Mouse (Mus musculus) intestine, embryonic 15.5 days (tissue): ENCODE data around the gene Gm49403. TPM values are rescaled to one million over a fixed set of nuclear protein-coding genes. Genes with fewer than 3 reads are reported as not detected.
"Not testable (repeated sequence)": the region's sequence is repeated elsewhere in the genome, so short reads cannot be mapped to it uniquely, and the experiment has no call there.

Experiments used
- ATAC-seq: fragments of 200-750 bp; cut with Nextera tagmentation; 2 replicates; pipeline ENCODE4 v1.8.0; 2017; ENCODE audit warnings: moderate TSS enrichment, moderate library complexity
- H3K27ac ChIP-seq: fragments of 300-500 bp; sonication (generic); 2 replicates; pipeline ENCODE4 v1.5.1; 2015; ENCODE audit warnings: mild to moderate bottlenecking, inconsistent platforms
- H3K27me3 ChIP-seq: fragments of 300-500 bp; sonication (generic); replicated peaks from 2 replicates; pipeline ENCODE4 v1.6.1; 2015; ENCODE audit warnings: inconsistent platforms
- H3K36me3 ChIP-seq: fragments of 300-500 bp; sonication (generic); 2 replicates; pipeline ENCODE4 v1.6.1; 2015; ENCODE audit warnings: inconsistent platforms
- H3K4me1 ChIP-seq: fragments of 300-500 bp; sonication (generic); replicated peaks from 2 replicates; pipeline ENCODE4 v1.6.1; 2015; ENCODE audit warnings: inconsistent platforms
- H3K4me2 ChIP-seq: fragments of 300-500 bp; sonication (generic); replicated peaks from 2 replicates; pipeline ENCODE4 v1.6.1; 2015; ENCODE audit warnings: mild to moderate bottlenecking, inconsistent platforms
- H3K4me3 ChIP-seq: fragments of 300-500 bp; sonication (generic); replicated peaks from 2 replicates; pipeline ENCODE4 v1.5.1; 2015; ENCODE audit warnings: inconsistent platforms
- H3K9ac ChIP-seq: fragments of 300-500 bp; sonication (generic); 2 replicates; pipeline ENCODE4 v1.6.1; 2015; ENCODE audit warnings: inconsistent platforms
- H3K9me3 ChIP-seq: fragments of 300-500 bp; sonication (generic); 2 replicates; pipeline ENCODE4 v1.6.1; 2016; ENCODE audit warnings: inconsistent platforms
- WGBS: fragments of 180-500 bp; shearing (Covaris S2); methylation state at CpG from one replicate; pipeline ENCODE4 v1.1.7; 2015; 5-methylcytosine and 5-hydroxymethylcytosine counted together
- polyA plus RNA-seq: library from polyadenylated mRNA; unstranded; fragments of >200 nt; fragmentation: Nextera tagmentation; extraction: Ambion mirVana; gene quantifications from 2 replicates; pipeline ENCODE4 v1.2.1, GENCODE M21; 2015

Gm49403 gene
- polyA plus RNA-seq, 1 experiment from 2014 or later: not detected

- no peaks in the 10 kb centered on the region for H3K9me3 ChIP-seq
- H3K36me3 ChIP-seq: peaks cover 15% of the 10 kb centered on the region
- H3K4me2 ChIP-seq: no peak overlapping the region
- no peak for ATAC-seq
- no peak overlapping the region for H3K4me3 ChIP-seq
- no peak overlapping the region for H3K27ac ChIP-seq
- H3K27me3 ChIP-seq: no peaks in the 10 kb centered on the region
- H3K9ac ChIP-seq: no peak overlapping the region
- peaks cover 10% of the 10 kb centered on the region for H3K4me1 ChIP-seq
- 90% methylated on average over 7 of the region's 7 CpGs for WGBS
These were observed 8.7 kb upstream of the Gm49403 start for GRCm38 (mm10) chr19:8875031-8875430.

GRCm38 (mm10) chr19:8880311-8881033, 3.3 kb upstream of the Gm49403 start, which contains the start of gene Uqcc3:
TSS of gene Uqcc3 (minus strand) at chr19:8880923.
- Histone ChIP-seq H3K9ac (peak within 1 kb of the TSS; percentile 86), H3K4me3 (peak within 1 kb of the TSS; percentile 71), H3K36me3 (peaks cover under 1% of the 10 kb centered on the region), H3K27me3 (no peaks in the 10 kb centered on the region), H3K27ac (peak within 1 kb of the TSS; percentile 75), H3K9me3 (no peaks in the 10 kb centered on the region), H3K4me2 (peak within 1 kb of the TSS; percentile 82), H3K4me1 (0 out of 2 replicates have a peak, but pooled peaks cover 8% of the 10 kb centered on the region)
- ATAC-seq: peak; percentile 99
- WGBS: under 1% methylated on average over 42 of the region's 42 CpGs

DNA sequence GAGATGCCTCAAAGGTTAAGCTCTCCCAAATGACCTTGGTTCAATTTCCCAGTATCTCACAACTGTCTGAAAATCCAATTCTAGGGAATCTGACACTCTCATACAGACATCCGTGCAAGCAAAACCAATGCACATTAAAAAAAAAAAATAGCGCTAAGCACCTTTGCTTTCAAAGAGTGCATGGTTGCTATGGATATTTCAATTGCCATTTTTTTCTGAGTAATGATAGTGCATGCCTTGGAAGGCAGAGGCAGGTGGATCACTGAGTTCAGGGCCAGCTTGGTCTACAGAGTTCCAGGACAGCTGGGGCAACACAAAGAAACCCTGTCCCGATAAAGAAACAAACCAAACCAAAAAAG, 2.7 kb upstream of the Gm49403 start:
- Histone ChIP-seq H3K27ac (no peak overlapping the region), H3K36me3 (no peaks in the 10 kb centered on the region), H3K9me3 (no peaks in the 10 kb centered on the region), H3K4me2 (peak overlapping the region; percentile 82), H3K27me3 (no peaks in the 10 kb centered on the region), H3K4me1 (0 out of 2 replicates have a peak, but pooled peaks cover 8% of the 10 kb centered on the region), H3K9ac (peak overlapping the region; percentile 86), H3K4me3 (peak overlapping the region; percentile 71)
- ATAC-seq: peak; percentile 10; the same call in 1 of the 2 replicates
- WGBS: 18% methylated on average over 3 of the region's 3 CpGs

GRCm38 (mm10) chr19:8886916-8887584, 3.3 kb downstream of the Gm49403 start:
- WGBS: 35% methylated on average over 1 of the region's 1 CpGs
- Histone ChIP-seq H3K27me3 (no peaks in the 10 kb centered on the region), H3K4me3 (no peak overlapping the region), H3K4me1 (peaks cover 9% of the 10 kb centered on the region), H3K27ac (peak overlapping the region; percentile 84), H3K9me3 (no peaks in the 10 kb centered on the region), H3K4me2 (peak overlapping the region; percentile 57), H3K9ac (peak overlapping the region; percentile 78; the same call in 1 of the 2 replicates), H3K36me3 (no peaks in the 10 kb centered on the region; the same call in 1 of the 2 replicates)
- ATAC-seq: no peak

- Histone ChIP-seq H3K36me3 (no peaks in the 10 kb centered on the region; the same call in 1 of the 2 replicates), H3K9ac (peak overlapping the region; percentile 78), H3K4me1 (peaks cover 9% of the 10 kb centered on the region), H3K9me3 (no peaks in the 10 kb centered on the region), H3K4me3 (peak overlapping the region; percentile 69), H3K27ac (peak overlapping the region; percentile 84), H3K4me2 (peak overlapping the region; percentile 57), H3K27me3 (no peaks in the 10 kb centered on the region)
- 15% methylated on average over 19 of the region's 19 CpGs for WGBS
- no peak for ATAC-seq
These were observed 4.1 kb downstream of the Gm49403 start for GRCm38 (mm10) chr19:8887585-8888463.

DNA sequence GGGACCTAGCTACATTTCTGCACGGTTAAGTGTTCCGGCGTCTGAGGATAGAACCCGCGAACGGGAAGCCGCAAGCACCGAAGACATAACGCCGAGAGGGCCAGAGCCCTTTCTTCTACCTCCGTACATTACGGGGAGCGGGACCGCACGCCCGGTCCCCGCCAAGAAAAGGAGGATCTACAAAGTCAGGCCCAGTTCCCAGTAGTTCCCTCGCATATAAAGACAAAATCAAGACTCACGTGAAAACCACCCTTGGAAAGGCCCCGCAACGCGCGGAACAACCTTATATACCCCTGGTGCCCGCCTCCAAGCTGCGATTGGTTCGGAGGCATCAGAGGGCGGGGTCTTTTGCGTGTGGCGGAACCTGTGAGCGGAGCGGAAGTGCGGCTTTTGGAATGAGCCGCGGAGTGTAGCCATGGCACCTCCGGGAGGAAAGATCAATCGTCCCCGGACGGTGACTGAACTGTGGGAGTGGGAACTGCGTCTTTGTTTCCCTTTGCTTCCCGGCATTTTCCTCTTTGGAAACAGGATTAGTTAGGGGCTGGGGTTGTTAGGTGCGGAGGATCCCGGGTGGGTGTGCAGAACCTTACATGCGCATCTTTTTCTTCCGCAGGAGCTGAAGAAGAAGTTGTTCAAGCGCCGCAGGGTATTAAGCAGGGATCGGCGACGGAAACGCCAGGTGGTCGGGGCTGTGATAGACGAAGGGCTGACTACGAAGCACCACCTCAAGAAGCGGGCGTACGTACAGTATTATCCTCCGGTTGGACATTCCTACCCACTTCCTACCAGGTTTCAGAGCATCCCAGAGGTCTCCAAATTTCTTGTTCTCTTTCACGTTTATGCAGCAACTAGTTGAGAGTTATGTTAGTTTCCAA, 5.0 kb downstream of the Gm49403 start, which contains the start of the genes 1810009A15Rik and Gm49416:
TSS of gene 1810009A15Rik (plus strand) at position 343 of the 875 bp plus-strand sequence.
TSS of gene Gm49416 (plus strand) at position 416 of the 875 bp plus-strand sequence.
- Histone ChIP-seq H3K4me2 (peak within 1 kb of the TSS; percentile 57), H3K9ac (peak within 1 kb of the TSS; percentile 78), H3K4me3 (peak within 1 kb of the TSS; percentile 69), H3K36me3 (no peaks in the 10 kb centered on the region; the same call in 1 of the 2 replicates), H3K9me3 (no peaks in the 10 kb centered on the region), H3K27ac (peak within 1 kb of the TSS; percentile 84), H3K27me3 (no peaks in the 10 kb centered on the region), H3K4me1 (peaks cover 12% of the 10 kb centered on the region)
- WGBS: under 1% methylated on average over 58 of the region's 58 CpGs
- peak; percentile 95 for ATAC-seq

GRCm38 (mm10) chr19:8892829-8893766, 9.4 kb downstream of the Gm49403 start, which contains the start of gene Ints5:
TSS of gene Ints5 (plus strand) at chr19:8893005.
- 2% methylated on average over 54 of the region's 54 CpGs for WGBS
- H3K27ac ChIP-seq: peak within 1 kb of the TSS; percentile 92

DNA sequence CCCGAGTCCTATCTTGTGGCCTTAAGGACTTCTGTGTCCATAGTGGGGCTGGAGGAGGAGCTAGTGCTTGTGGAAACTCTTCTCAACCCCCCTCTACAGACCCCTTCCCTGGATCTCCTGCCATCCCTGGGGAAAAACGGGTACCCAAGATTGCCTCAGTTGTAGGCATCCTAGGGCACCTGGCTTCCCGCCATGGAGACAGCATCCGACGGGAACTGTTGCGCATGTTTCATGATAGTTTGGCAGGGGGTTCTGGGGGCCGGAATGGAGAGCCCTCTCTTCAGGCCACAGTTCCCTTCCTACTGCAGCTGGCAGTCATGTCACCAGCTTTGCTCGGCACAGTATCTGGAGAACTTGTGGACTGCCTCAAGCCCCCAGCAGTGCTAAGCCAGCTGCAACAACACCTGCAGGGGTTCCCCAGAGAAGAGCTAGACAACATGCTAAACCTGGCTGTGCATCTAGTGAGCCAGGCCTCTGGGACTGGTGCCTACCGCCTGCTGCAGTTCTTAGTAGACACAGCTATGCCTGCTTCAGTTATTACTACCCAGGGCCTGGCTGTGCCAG, 11.7 kb downstream of the Gm49403 start:
- no peak for ATAC-seq
- WGBS: 95% methylated on average over 9 of the region's 9 CpGs
- Histone ChIP-seq H3K9ac (no peak overlapping the region; the same call in 1 of the 2 replicates), H3K9me3 (no peaks in the 10 kb centered on the region), H3K4me3 (no peak overlapping the region), H3K27me3 (no peaks in the 10 kb centered on the region), H3K4me2 (no peak overlapping the region; the same call in 1 of the 2 replicates), H3K36me3 (peaks cover 9% of the 10 kb centered on the region; the same call in 1 of the 2 replicates), H3K27ac (no peak overlapping the region), H3K4me1 (peaks cover 22% of the 10 kb centered on the region)

More at GRCm38 (mm10) chr19:8892829-8893766, 9.4 kb downstream of the Gm49403 start, which contains the start of gene Ints5:
- peak within 1 kb of the TSS; percentile 66 for H3K4me2 ChIP-seq
- H3K4me1 ChIP-seq: peaks cover 26% of the 10 kb centered on the region
- peak within 1 kb of the TSS; percentile 71 for H3K4me3 ChIP-seq
- H3K27me3 ChIP-seq: no peaks in the 10 kb centered on the region
- no peaks in the 10 kb centered on the region for H3K9me3 ChIP-seq
- H3K9ac ChIP-seq: peak within 1 kb of the TSS; percentile 91
- H3K36me3 ChIP-seq: peaks cover 9% of the 10 kb centered on the region; the same call in 1 of the 2 replicates
- peak; percentile 61 for ATAC-seq

- Histone ChIP-seq H3K9ac (peak overlapping the region; percentile 53; the same call in 1 of the 2 replicates), H3K4me1 (peaks cover 22% of the 10 kb centered on the region), H3K4me2 (peak overlapping the region; percentile 64; the same call in 1 of the 2 replicates)
- not testable (repeated sequence) for H3K36me3 ChIP-seq, H3K4me3 ChIP-seq, H3K9me3 ChIP-seq, ATAC-seq, H3K27ac ChIP-seq, H3K27me3 ChIP-seq
- 73% methylated on average over 5 of the region's 5 CpGs for WGBS
These were observed 12.5 kb downstream of the Gm49403 start for GRCm38 (mm10) chr19:8896231-8896630.
